Mouse (Mus musculus) midbrain, embryonic 10.5 days (tissue): ENCODE data around the gene Ptgir. TPM values are rescaled to one million over a fixed set of nuclear protein-coding genes. Genes with fewer than 3 reads are reported as not detected.

Experiments
- DNase-seq: peaks from one replicate; pipeline ENCODE4 v3.0.0-alpha.2; 2017; ENCODE audit warnings: low spot score
- H3K27ac ChIP-seq: fragments of 300-500 bp; sonication (generic); replicated peaks from 2 replicates; pipeline ENCODE4 v1.5.1; 2016; ENCODE audit warnings: mild to moderate bottlenecking
- H3K27me3 ChIP-seq: fragments of 300-500 bp; sonication (generic); 2 replicates; pipeline ENCODE4 v1.6.1; 2016; ENCODE audit warnings: low read depth, mild to moderate bottlenecking; ENCODE audit not compliant: poor library complexity, severe bottlenecking
- H3K36me3 ChIP-seq: fragments of 300-500 bp; sonication (generic); 2 replicates; pipeline ENCODE4 v1.6.1; 2016; ENCODE audit warnings: mild to moderate bottlenecking, moderate library complexity
- H3K4me1 ChIP-seq: fragments of 300-500 bp; sonication (generic); 2 replicates; pipeline ENCODE4 v1.6.1; 2016
- H3K4me3 ChIP-seq: fragments of 300-500 bp; sonication (generic); 2 replicates; pipeline ENCODE4 v1.5.1; 2016; ENCODE audit warnings: mild to moderate bottlenecking, moderate library complexity
- H3K9me3 ChIP-seq: fragments of 300-500 bp; sonication (generic); replicated peaks from 2 replicates; pipeline ENCODE4 v1.6.1; 2016; ENCODE audit warnings: mild to moderate bottlenecking
- WGBS: fragments of 180-500 bp; shearing (Covaris S2); methylation state at CpG from one replicate; pipeline ENCODE4 v1.1.7; 2016; 5-methylcytosine and 5-hydroxymethylcytosine counted together
- polyA plus RNA-seq: library from polyadenylated mRNA; unstranded; fragments of >200 nt; fragmentation: Nextera tagmentation; extraction: Ambion mirVana; gene quantifications from 2 replicates; pipeline ENCODE4 v1.2.1, GENCODE M21; 2016

The Ptgir gene
- 0.17 and 0.56 TPM in 2 replicates for polyA plus RNA-seq

GRCm38 (mm10) chr7:16906281-16906680 is at the start of gene Ptgir:
Gene Ptgir, plus strand, starts transcription at chr7:16906490.
- no peaks in the 10 kb centered on the region for H3K36me3 ChIP-seq
- H3K27ac ChIP-seq = peak within 1 kb of the TSS; percentile 19; the same call in 1 of the 2 replicates
- DNase-seq = no peak
- no peaks in the 10 kb centered on the region for H3K9me3 ChIP-seq
- H3K4me3 ChIP-seq = 0 out of 2 replicates have a peak within 1 kb of the TSS, but pooled peaks have one; percentile 7
- WGBS = 18% methylated on average over 6 of the region's 6 CpGs
- peaks cover 26% of the 10 kb centered on the region for H3K4me1 ChIP-seq
- no peaks in the 10 kb centered on the region; the same call in 1 of the 2 replicates for H3K27me3 ChIP-seq

DNA sequence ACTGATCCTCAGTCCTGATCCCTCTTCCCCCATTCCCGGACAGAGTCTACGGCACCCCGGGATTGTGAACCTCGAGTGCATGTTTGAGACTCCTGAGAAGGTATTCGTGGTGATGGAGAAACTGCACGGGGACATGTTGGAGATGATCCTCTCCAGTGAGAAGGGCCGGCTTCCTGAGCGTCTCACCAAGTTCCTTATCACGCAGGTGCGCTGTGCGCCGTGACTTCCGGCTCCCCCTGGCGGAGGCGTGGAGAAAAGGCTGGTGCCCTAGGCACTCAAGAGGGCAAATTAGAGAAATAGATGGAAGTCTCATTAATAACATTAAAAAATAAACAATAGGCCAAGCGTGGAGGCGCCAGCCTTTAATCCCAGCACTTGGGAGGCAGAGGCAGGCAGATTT is 48.0 kb upstream of the Ptgir start:
- 21% methylated on average over 17 of the region's 17 CpGs for WGBS
- no peaks in the 10 kb centered on the region for H3K9me3 ChIP-seq
- no peaks in the 10 kb centered on the region for H3K4me1 ChIP-seq
- no peak overlapping the region for H3K4me3 ChIP-seq
- DNase-seq = peak; percentile 36
- H3K36me3 ChIP-seq = peaks cover 79% of the 10 kb centered on the region
- H3K27me3 ChIP-seq = no peaks in the 10 kb centered on the region
- no peak overlapping the region for H3K27ac ChIP-seq

DNA sequence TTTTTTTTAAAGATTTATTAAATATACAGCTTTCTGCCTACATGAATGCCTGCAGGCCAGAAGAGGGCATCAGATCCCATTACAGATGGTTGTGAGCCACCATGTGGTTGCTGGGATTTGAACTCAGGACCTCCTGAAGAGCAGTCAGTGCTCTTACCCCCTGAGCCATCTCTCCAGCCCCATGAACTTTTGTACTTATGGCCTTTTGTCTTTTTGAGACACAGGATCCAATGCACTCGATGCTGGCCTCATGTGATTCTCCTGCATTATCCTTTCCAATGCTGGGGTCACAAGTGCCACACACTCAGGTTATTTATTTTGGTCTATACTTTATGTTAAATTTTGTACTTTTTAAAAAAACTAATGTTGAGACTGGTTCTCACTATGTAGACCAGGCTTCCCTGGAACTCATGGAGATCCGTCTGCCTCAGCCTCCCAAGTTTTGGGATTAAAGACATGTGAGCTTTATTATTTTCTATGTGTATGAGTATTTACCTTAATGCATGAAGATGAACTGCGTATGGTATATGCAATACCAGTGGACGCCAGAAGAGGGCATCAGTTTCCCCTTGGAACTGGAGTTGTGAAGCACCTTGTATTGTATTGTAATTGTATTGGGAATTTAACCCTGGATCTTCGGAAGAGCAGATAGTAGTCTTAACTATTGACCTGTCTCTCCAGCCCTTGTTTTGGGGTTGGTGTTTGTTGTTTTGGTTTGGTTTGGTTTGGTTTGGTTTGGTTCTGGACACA is 46.2 kb upstream of the Ptgir start:
- Histone ChIP-seq H3K36me3 (peaks cover 79% of the 10 kb centered on the region), H3K4me1 (no peaks in the 10 kb centered on the region), H3K27ac (no peak overlapping the region), H3K9me3 (0 out of 2 replicates have a peak, but pooled peaks cover 3% of the 10 kb centered on the region), H3K27me3 (no peaks in the 10 kb centered on the region), H3K4me3 (no peak overlapping the region)
- peak; percentile 50 for DNase-seq
- WGBS = 33% methylated on average over 5 of the region's 5 CpGs

GRCm38 (mm10) chr7:16867488-16867887 is 38.8 kb upstream of the Ptgir start:
- H3K4me3 ChIP-seq = no peak overlapping the region
- peaks cover 66% of the 10 kb centered on the region for H3K36me3 ChIP-seq
- peaks cover 18% of the 10 kb centered on the region for H3K4me1 ChIP-seq
- 84% methylated on average over 3 of the region's 3 CpGs for WGBS
- DNase-seq = no peak
- no peaks in the 10 kb centered on the region for H3K27me3 ChIP-seq
- no peak overlapping the region for H3K27ac ChIP-seq
- 0 out of 2 replicates have a peak, but pooled peaks cover 3% of the 10 kb centered on the region for H3K9me3 ChIP-seq

DNA sequence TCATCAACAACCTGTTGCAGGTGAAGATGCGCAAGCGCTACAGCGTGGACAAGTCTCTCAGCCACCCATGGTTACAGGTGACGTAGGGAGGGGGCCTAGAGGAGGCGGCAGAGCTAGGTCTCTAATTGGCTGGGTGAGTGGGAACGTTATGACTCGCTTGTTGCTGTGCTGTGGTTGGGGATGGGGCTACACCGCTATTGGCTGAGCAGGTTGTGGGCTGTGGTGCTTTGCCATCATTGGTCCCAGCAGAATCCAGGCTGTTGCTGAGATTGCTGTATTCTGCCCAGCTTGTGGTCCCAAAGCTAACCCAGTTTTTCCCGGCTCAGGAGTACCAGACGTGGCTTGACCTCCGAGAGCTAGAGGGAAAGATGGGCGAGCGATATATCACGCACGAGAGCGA is 36.8 kb upstream of the Ptgir start:
- Histone ChIP-seq H3K4me3 (peak overlapping the region; percentile 41), H3K9me3 (no peaks in the 10 kb centered on the region), H3K36me3 (peaks cover 46% of the 10 kb centered on the region), H3K27me3 (no peaks in the 10 kb centered on the region), H3K27ac (peak overlapping the region; percentile 68), H3K4me1 (peaks cover 22% of the 10 kb centered on the region)
- DNase-seq = peak; percentile 67
- WGBS = 10% methylated on average over 16 of the region's 16 CpGs

GRCm38 (mm10) chr7:16871600-16871999 is 34.7 kb upstream of the Ptgir start:
- WGBS = 86% methylated on average over 10 of the region's 10 CpGs
- no peaks in the 10 kb centered on the region for H3K9me3 ChIP-seq
- H3K27ac ChIP-seq = no peak overlapping the region
- DNase-seq = no peak
- peaks cover 38% of the 10 kb centered on the region for H3K4me1 ChIP-seq
- no peaks in the 10 kb centered on the region for H3K27me3 ChIP-seq
- H3K36me3 ChIP-seq = peaks cover 28% of the 10 kb centered on the region
- no peak overlapping the region for H3K4me3 ChIP-seq

DNA sequence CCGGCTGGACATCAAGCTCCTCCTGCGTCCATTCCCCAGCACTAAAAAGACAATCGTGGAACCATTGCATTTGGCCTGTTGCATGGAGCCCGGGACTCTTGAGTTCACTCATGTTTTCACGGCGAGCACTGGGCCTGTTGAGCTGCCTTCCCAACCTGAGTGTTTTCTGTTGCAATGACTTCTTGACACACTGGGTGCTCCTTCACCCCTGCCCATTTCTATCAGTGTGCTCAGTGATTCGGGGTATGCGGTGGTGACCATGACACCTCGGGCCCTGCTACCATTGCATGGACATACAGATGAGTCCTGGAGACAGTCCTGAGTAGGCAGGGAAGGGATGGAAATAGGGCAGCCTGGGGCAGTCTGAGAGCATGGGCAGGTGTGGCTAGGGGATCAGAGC is 33.8 kb upstream of the Ptgir start:
- WGBS = 94% methylated on average over 9 of the region's 9 CpGs
- Histone ChIP-seq H3K4me3 (no peak overlapping the region), H3K27ac (no peak overlapping the region), H3K36me3 (peaks cover 21% of the 10 kb centered on the region), H3K9me3 (no peaks in the 10 kb centered on the region), H3K4me1 (peaks cover 46% of the 10 kb centered on the region), H3K27me3 (no peaks in the 10 kb centered on the region)
- DNase-seq = no peak

GRCm38 (mm10) chr7:16873392-16873791 is 32.9 kb upstream of the Ptgir start:
- 90% methylated on average over 4 of the region's 4 CpGs for WGBS
- no peaks in the 10 kb centered on the region for H3K27me3 ChIP-seq
- no peaks in the 10 kb centered on the region for H3K9me3 ChIP-seq
- no peak overlapping the region for H3K27ac ChIP-seq
- peaks cover 46% of the 10 kb centered on the region for H3K4me1 ChIP-seq
- peaks cover 20% of the 10 kb centered on the region for H3K36me3 ChIP-seq
- H3K4me3 ChIP-seq = no peak overlapping the region
- no peak for DNase-seq

- Histone ChIP-seq H3K9me3 (no peaks in the 10 kb centered on the region), H3K4me3 (peak overlapping the region; percentile 74), H3K27me3 (no peaks in the 10 kb centered on the region), H3K27ac (peak overlapping the region; percentile 90), H3K36me3 (peaks cover 23% of the 10 kb centered on the region), H3K4me1 (peaks cover 51% of the 10 kb centered on the region)
- WGBS = 5% methylated on average over 17 of the region's 17 CpGs
- peak; percentile 81 for DNase-seq
Measured at GRCm38 (mm10) chr7:16874190-16874589, 32.1 kb upstream of the Ptgir start.

- H3K4me1 ChIP-seq = peaks cover 50% of the 10 kb centered on the region
- under 1% methylated on average over 33 of the region's 33 CpGs for whole genome bisulfite sequencing
- H3K9me3 ChIP-seq = no peaks in the 10 kb centered on the region
Measured at GRCm38 (mm10) chr7:16874756-16875309, 31.5 kb upstream of the Ptgir start.

DNA sequence AGATGAGACGGTGACA is 31.2 kb upstream of the Ptgir start, which contains the start of gene Dact3:
Gene Dact3 (plus strand): TSS at position 8 of the 16 bp plus-strand sequence.
- H3K27ac ChIP-seq = peak within 1 kb of the TSS; percentile 90
- no peaks in the 10 kb centered on the region for H3K27me3 ChIP-seq
- peaks cover 50% of the 10 kb centered on the region for H3K4me1 ChIP-seq
- peak within 1 kb of the TSS; percentile 74 for H3K4me3 ChIP-seq
- WGBS = 0% methylated on average over 1 of the region's 1 CpGs
- H3K36me3 ChIP-seq = peaks cover 16% of the 10 kb centered on the region
- DNase-seq = no peak
- H3K9me3 ChIP-seq = no peaks in the 10 kb centered on the region

More at GRCm38 (mm10) chr7:16874756-16875309, 31.5 kb upstream of the Ptgir start:
- Histone ChIP-seq H3K27ac (peak overlapping the region; percentile 90), H3K4me3 (peak overlapping the region; percentile 74), H3K27me3 (no peaks in the 10 kb centered on the region), H3K36me3 (peaks cover 18% of the 10 kb centered on the region)
- peak; percentile 100 for DNase-seq

DNA sequence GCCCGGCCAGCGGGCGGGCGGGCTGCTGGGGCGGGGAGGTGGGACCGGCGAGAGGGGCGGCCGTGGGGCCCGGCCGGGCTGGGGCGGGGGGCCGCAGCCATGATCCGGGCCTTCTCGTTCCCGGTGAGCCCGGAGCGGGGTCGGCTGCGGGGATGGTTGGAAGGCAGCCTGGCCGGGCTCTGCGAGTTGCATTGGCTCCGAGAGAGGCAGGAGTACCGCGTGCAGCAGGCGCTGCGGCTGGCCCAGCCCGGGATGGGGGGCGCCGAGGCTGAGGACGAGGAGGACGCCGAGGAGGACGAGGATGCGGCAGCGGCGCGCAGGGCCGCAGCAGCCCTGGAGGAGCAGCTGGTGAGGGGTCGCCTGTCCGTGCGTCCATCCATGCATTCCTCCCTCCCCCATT is 31.0 kb upstream of the Ptgir start:
- no peaks in the 10 kb centered on the region for H3K9me3 ChIP-seq
- peak overlapping the region; percentile 90 for H3K27ac ChIP-seq
- peaks cover 16% of the 10 kb centered on the region for H3K36me3 ChIP-seq
- H3K4me3 ChIP-seq = peak overlapping the region; percentile 74
- no peaks in the 10 kb centered on the region for H3K27me3 ChIP-seq
- H3K4me1 ChIP-seq = peaks cover 50% of the 10 kb centered on the region
- no peak for DNase-seq
- under 1% methylated on average over 41 of the region's 42 CpGs for WGBS

GRCm38 (mm10) chr7:16876006-16876405 is 30.3 kb upstream of the Ptgir start:
- Histone ChIP-seq H3K4me1 (peaks cover 51% of the 10 kb centered on the region), H3K27me3 (no peaks in the 10 kb centered on the region), H3K36me3 (peaks cover 16% of the 10 kb centered on the region), H3K27ac (peak overlapping the region; percentile 90), H3K4me3 (peak overlapping the region; percentile 74), H3K9me3 (no peaks in the 10 kb centered on the region)
- WGBS = 11% methylated on average over 11 of the region's 11 CpGs
- peak; percentile 27 for DNase-seq
